ENCODE assay signal across 32 mouse cellular contexts in the genomic region with DNA sequence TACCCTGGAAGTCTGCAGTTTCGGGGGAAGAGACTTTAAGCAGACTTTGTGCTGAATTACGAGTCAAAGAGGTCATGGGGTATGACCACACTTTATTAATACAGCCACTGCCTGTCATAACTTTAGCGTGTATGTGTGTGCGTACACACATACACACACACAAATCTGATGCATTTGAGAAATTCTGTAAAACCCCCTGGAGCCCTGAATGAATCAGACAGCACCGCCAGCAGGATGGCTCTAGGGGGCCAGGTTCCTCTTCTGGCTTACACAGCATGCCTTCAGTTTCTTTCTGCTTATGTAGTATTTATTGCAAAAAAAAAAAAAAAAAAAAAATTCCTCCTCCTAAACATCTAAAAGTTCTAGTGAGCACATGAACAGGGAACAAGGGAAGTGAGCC.
DNase-seq lines count a peak whose midpoint lies in the region; ATAC-seq and TF ChIP-seq lines count a peak whose summit lies in the region.
"Had no signal": no experiment of that assay in that cellular context is flagged by ENCODE, and none has a peak within 500 bp of the region (broad histone marks: within the 10 kb centered on the region; RNA-seq: fewer than 3 reads in every experiment).

No protein-coding gene starts in this region.

- H3K4me2 ChIP-seq in liver, postnatal 0 days (ENCODE audit: low read depth, low read length), result no peak overlapping the region
- no peak overlapping the region for H3K4me2 ChIP-seq in liver, embryonic 12.5 days
- H3K4me2 ChIP-seq: embryonic facial prominence, embryonic 15.5 days; forebrain, embryonic 13.5 days; heart, embryonic 12.5 days; hindbrain, embryonic 15.5 days; kidney, embryonic 15.5 days; limb, embryonic 12.5 days; liver, embryonic 13.5 days; midbrain, embryonic 12.5 days; neural tube, embryonic 15.5 days had no signal

- H3K4me3 ChIP-seq in liver, postnatal 0 days (ENCODE audit: low read depth, low read length), result no peak overlapping the region
- no peak overlapping the region for H3K4me3 ChIP-seq in liver, embryonic 12.5 days
- peak overlapping the region; percentile 49 for H3K4me3 ChIP-seq in bone marrow macrophage, adult 2 months (ENCODE audit: insufficient read depth, low read length)
- H3K4me3 ChIP-seq: embryonic facial prominence, embryonic 10.5 days; embryonic facial prominence, embryonic 15.5 days; forebrain, embryonic 13.5 days; heart, adult 2 months; heart, embryonic 12.5 days; hindbrain, embryonic 10.5 days; hindbrain, embryonic 15.5 days; kidney, embryonic 15.5 days; layer of hippocampus, adult 2 months; limb, embryonic 12.5 days; liver, embryonic 13.5 days; megakaryocyte, embryonic 14.5 days; midbrain, embryonic 12.5 days; neural tube, embryonic 15.5 days had no signal

- peaks cover 4% of the 10 kb centered on the region; the same call in 1 of the 2 replicates for H3K36me3 ChIP-seq in liver, postnatal 0 days (replicated peaks; ENCODE audit: insufficient read depth, low read length)
- H3K36me3 ChIP-seq in liver, embryonic 12.5 days, result no peaks in the 10 kb centered on the region
- H3K36me3 ChIP-seq: hindbrain, embryonic 15.5 days; liver, embryonic 13.5 days had no signal

- peak; percentile 71 for ATAC-seq in liver, postnatal 0 days
- ATAC-seq in liver, embryonic 12.5 days, result no peak
- peak; percentile 69 for ATAC-seq in monocyte, adult 5-6 weeks (replicated peaks; ENCODE audit: insufficient number of reproducible peaks, low FRiP score, low TSS enrichment, poor library complexity, severe bottlenecking)
- ATAC-seq: forebrain, embryonic 13.5 days had no signal

- H3K27me3 ChIP-seq in liver, postnatal 0 days (ENCODE audit: insufficient read depth, low read length), result no peaks in the 10 kb centered on the region
- no peaks in the 10 kb centered on the region for H3K27me3 ChIP-seq in liver, embryonic 12.5 days (replicated peaks)
- H3K27me3 ChIP-seq: embryonic facial prominence, embryonic 15.5 days; forebrain, embryonic 13.5 days; heart, embryonic 12.5 days; hindbrain, embryonic 15.5 days; kidney, embryonic 15.5 days; limb, embryonic 12.5 days; liver, embryonic 13.5 days; megakaryocyte, embryonic 14.5 days; midbrain, embryonic 12.5 days; neural tube, embryonic 15.5 days had no signal

- TF ChIP-seq CTCF in liver, postnatal 0 days (IDR thresholded peaks at IDR 0.05; ENCODE audit: low read depth), result no peak
- TF ChIP-seq CTCF in bone marrow macrophage, adult 2 months (IDR thresholded peaks at IDR 0.05; ENCODE audit: low read depth, low read length), result no peak

- H3K4me1 ChIP-seq in liver, postnatal 0 days (ENCODE audit: insufficient read depth), result peaks cover 13% of the 10 kb centered on the region
- H3K4me1 ChIP-seq in liver, embryonic 12.5 days, result peaks cover 41% of the 10 kb centered on the region
- peaks cover 51% of the 10 kb centered on the region for H3K4me1 ChIP-seq in bone marrow macrophage, adult 2 months (ENCODE audit: control insufficient read depth, insufficient read depth, low read length)

- no peak overlapping the region for H3K9ac ChIP-seq in liver, postnatal 0 days (replicated peaks)
- no peak overlapping the region for H3K9ac ChIP-seq in liver, embryonic 12.5 days
- H3K9ac ChIP-seq: embryonic facial prominence, embryonic 15.5 days; forebrain, embryonic 13.5 days; heart, embryonic 12.5 days; hindbrain, embryonic 15.5 days; kidney, embryonic 15.5 days; limb, embryonic 12.5 days; liver, embryonic 13.5 days; midbrain, embryonic 12.5 days; neural tube, embryonic 15.5 days had no signal

- no peak for DNase-seq in liver, postnatal 0 days
- peak; percentile 30 for DNase-seq in induced T-regulatory cell, adult 2 months (ENCODE audit: low read depth)
- no peak for DNase-seq in left cerebral cortex, postnatal 25 days (ENCODE audit: low spot score in 2 of 2)
- DNase-seq in cerebellum, postnatal 14 days, result no peak
- no peak for DNase-seq in urinary bladder, postnatal 10 days (ENCODE audit: low spot score)
- DNase-seq: adrenal gland, postnatal 10 days; cerebellum, adult 18-20 months; cerebellum, postnatal 10 days; gastrocnemius, postnatal 25 days; heart, adult 2 months; kidney, adult 18-20 months; kidney, postnatal 25 days; liver, embryonic 13.5 days; lung, adult 2 months; lung, postnatal 10 days; thymus, postnatal 4 days had no signal

- no peak for TF ChIP-seq EP300 in liver, postnatal 0 days (IDR thresholded peaks at IDR 0.05; ENCODE audit: low read depth)

- 75% methylated on average over 5 of the region's 5 CpGs for WGBS in liver, postnatal 0 days (ENCODE audit: insufficient replicate concordance)
- WGBS in liver, embryonic 12.5 days (ENCODE audit: insufficient replicate concordance), result 84% methylated on average over 5 of the region's 5 CpGs

- H3K9me3 ChIP-seq in liver, postnatal 0 days (ENCODE audit: low read length), result no peaks in the 10 kb centered on the region
- no peaks in the 10 kb centered on the region for H3K9me3 ChIP-seq in liver, embryonic 12.5 days (replicated peaks)
- H3K9me3 ChIP-seq: embryonic facial prominence, embryonic 10.5 days; embryonic facial prominence, embryonic 15.5 days; forebrain, embryonic 13.5 days; G1E; heart, embryonic 12.5 days; hindbrain, embryonic 10.5 days; hindbrain, embryonic 15.5 days; kidney, embryonic 15.5 days; limb, embryonic 12.5 days; liver, embryonic 13.5 days; megakaryocyte, embryonic 14.5 days; midbrain, embryonic 12.5 days; neural tube, embryonic 15.5 days had no signal

- no peak for TF ChIP-seq POLR2A in bone marrow macrophage, adult 2 months (IDR thresholded peaks at IDR 0.05; ENCODE audit: borderline replicate concordance, low read depth, low read length)

- peak overlapping the region; percentile 34; the same call in 1 of the 2 replicates for H3K27ac ChIP-seq in liver, postnatal 0 days (ENCODE audit: low read depth)
- H3K27ac ChIP-seq in liver, embryonic 12.5 days, result no peak overlapping the region
- H3K27ac ChIP-seq in bone marrow macrophage, adult 2 months (ENCODE audit: insufficient read depth, low read depth, low read length), result peak overlapping the region; percentile 74
- H3K27ac ChIP-seq: embryonic facial prominence, embryonic 10.5 days; embryonic facial prominence, embryonic 15.5 days; forebrain, embryonic 13.5 days; hindbrain, embryonic 10.5 days; hindbrain, embryonic 15.5 days; kidney, embryonic 15.5 days; layer of hippocampus, adult 2 months; limb, embryonic 12.5 days; liver, embryonic 13.5 days; midbrain, embryonic 12.5 days; neural tube, embryonic 15.5 days had no signal

- intact Hi-C loops in left cerebral cortex, postnatal 25 days (cut with DNase I), result no loop called here
